Mouse (Mus musculus): ENCODE measurements around the gene Ankrd22. TPM values are rescaled to one million over a fixed set of nuclear protein-coding genes. Genes with fewer than 3 reads are reported as not detected.

Gene Ankrd22
- polyA plus RNA-seq, 1 experiment from 2014 or later: 11.1 TPM

DNA sequence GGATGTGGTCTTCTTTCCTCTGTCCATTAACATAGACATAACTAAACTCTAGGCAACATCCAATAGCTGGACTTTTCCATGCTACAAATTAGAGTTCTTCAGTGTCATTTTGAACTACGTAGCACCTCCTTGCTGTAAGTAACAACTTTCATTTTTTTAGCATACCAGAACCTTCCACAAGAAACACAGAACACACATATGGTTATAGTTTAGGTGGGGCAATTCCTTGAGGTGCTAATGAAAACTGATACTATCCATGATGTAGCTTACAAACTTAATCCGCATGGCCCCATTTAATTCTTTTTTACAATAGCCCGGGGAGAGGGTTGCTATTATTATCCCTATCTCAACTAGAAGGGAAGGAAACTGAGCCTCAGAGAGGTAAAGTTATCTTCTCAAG lies 8.2 kb upstream of the Ankrd22 start:
- ATAC-seq (ENCODE audit: insufficient number of reproducible peaks, low FRiP score, low TSS enrichment, low read depth): no peak
- Histone ChIP-seq H3K9me3 (no peaks in the 10 kb centered on the region), H3K9ac (no peak overlapping the region), H3K36me3 (no peaks in the 10 kb centered on the region), H3K27ac (no peak overlapping the region), H3K27me3 (no peaks in the 10 kb centered on the region), H3K4me3 (no peak overlapping the region), H3K4me2 (no peak overlapping the region), H3K4me1 (no peaks in the 10 kb centered on the region)
- 33% methylated on average over 3 of the region's 3 CpGs for WGBS

DNA sequence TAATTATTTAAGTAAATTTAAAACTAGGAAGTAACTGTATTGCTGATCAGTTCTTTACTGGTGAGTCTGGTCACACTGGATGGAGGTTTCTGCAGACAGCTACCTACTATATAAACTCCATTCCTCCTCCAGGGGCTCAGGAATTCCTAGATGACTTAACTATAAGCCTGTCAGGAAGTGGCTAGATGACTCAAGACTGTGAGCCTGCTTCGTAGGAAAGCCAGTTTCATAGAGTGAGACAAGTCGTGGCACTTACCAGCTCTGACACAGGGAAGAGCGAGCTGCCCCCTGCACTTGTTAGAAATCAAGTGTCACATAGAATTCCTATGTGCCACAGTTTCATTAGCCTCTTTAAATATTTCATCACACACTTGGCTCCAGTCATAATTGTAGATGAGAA lies 5.3 kb upstream of the Ankrd22 start:
- H3K27ac ChIP-seq: no peak overlapping the region
- 41% methylated on average over 3 of the region's 3 CpGs for WGBS
- H3K27me3 ChIP-seq: no peaks in the 10 kb centered on the region

DNA sequence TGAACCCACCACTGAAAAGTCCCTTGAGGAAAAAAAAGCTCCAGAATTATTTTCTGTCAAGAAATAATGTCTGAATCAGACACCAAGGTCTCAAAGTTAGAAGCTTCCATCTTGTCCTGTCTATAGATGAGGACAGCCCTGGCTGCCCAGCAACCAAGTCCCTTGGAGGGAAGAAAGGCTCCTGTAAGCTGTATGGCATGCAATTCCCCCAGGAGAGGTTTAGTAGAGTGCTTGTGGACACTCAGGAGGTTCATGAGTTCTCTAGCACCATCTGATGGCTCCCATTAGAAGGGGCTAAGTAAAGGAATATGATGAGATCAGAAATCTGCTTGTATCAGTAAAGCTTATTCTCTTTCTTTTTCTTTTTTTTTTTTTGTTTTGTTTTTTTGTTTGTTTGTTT lies 3.3 kb upstream of the Ankrd22 start:
- no peaks in the 10 kb centered on the region for H3K27me3 ChIP-seq
- H3K36me3 ChIP-seq: no peaks in the 10 kb centered on the region
- ATAC-seq (ENCODE audit: insufficient number of reproducible peaks, low FRiP score, low TSS enrichment, low read depth): no peak
- H3K9me3 ChIP-seq: no peaks in the 10 kb centered on the region
- no peak overlapping the region for H3K9ac ChIP-seq
- H3K27ac ChIP-seq: no peak overlapping the region
- H3K4me1 ChIP-seq: no peaks in the 10 kb centered on the region
- H3K4me3 ChIP-seq: no peak overlapping the region
- H3K4me2 ChIP-seq: no peak overlapping the region

More for the DNA sequence above, 5.3 kb upstream of the Ankrd22 start:
- no peak overlapping the region for H3K4me3 ChIP-seq
- H3K36me3 ChIP-seq: no peaks in the 10 kb centered on the region
- no peak for ATAC-seq (ENCODE audit: insufficient number of reproducible peaks, low FRiP score, low TSS enrichment, low read depth)
- no peak overlapping the region for H3K9ac ChIP-seq
- no peak overlapping the region for H3K4me2 ChIP-seq
- no peaks in the 10 kb centered on the region for H3K4me1 ChIP-seq
- H3K9me3 ChIP-seq: no peaks in the 10 kb centered on the region

DNA sequence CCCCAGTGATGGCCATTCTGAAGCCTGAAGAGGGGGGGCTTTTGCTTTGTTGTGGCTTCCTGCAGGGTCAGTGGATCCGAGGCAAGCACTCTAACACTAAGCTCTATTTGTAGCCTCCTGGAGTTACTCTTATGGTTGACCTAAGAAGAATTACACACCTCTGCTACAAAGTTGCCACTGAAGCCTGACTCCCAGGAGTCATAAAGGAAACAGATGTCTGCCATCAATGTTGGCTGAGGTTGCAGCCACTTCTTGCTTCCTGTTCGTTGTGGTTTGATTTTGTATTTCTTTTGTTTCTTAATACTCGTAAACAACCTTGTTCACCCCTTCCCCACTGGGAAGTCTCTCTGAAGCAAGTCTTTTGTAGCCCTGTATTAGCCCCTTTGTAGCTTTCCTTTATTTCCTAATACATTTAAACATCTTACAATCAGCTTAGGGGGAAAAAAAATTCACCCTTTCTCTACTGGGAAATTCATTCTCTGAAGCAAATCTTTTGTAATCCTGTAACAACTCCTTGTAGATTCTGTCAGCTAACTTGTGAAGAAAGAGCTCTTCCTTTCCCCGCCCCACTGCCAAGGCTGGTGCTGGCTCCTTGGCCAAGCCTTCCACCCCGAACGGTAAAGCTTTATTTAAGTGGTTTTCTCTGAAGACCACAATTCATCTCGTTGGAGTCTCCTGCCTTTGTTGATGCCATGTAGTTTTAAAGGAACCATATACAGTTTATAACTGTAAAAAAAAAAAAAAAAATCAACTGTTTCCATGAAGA lies 2.2 kb upstream of the Ankrd22 start:
- H3K36me3 ChIP-seq: no peaks in the 10 kb centered on the region
- no peak overlapping the region for H3K4me3 ChIP-seq
- no peak for ATAC-seq (ENCODE audit: insufficient number of reproducible peaks, low FRiP score, low TSS enrichment, low read depth)
- H3K27me3 ChIP-seq: no peaks in the 10 kb centered on the region
- H3K9ac ChIP-seq: no peak overlapping the region
- H3K4me2 ChIP-seq: no peak overlapping the region
- no peaks in the 10 kb centered on the region for H3K4me1 ChIP-seq
- WGBS: 46% methylated on average over 7 of the region's 7 CpGs
- H3K27ac ChIP-seq: no peak overlapping the region
- H3K9me3 ChIP-seq: no peaks in the 10 kb centered on the region

DNA sequence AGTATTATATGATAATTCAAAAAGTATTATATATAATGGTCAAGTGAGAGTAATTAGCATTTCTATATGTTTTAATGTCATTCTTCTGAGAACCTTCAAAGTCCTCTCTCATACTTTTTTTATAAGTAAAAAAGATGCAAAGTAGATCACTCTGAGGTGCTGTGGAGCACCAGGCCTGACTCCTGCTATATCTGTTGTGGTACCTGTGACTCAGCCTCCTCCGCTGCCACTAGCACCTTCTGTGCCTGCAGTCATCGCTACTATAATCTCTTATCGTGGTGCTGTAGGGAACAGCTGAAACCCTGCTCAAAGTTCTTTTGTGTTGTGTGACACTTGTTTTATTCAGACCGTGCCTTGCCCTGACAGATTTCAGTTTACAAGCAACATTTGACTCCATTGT lies 533 bp upstream of the Ankrd22 start:
- no peak overlapping the region for H3K4me3 ChIP-seq
- no peaks in the 10 kb centered on the region for H3K36me3 ChIP-seq
- H3K9me3 ChIP-seq: no peaks in the 10 kb centered on the region
- H3K27ac ChIP-seq: no peak overlapping the region
- 66% methylated on average over 4 of the region's 4 CpGs for WGBS
- ATAC-seq (ENCODE audit: insufficient number of reproducible peaks, low FRiP score, low TSS enrichment, low read depth): no peak
- H3K9ac ChIP-seq: no peak overlapping the region
- no peaks in the 10 kb centered on the region for H3K27me3 ChIP-seq
- no peaks in the 10 kb centered on the region for H3K4me1 ChIP-seq
- no peak overlapping the region for H3K4me2 ChIP-seq

DNA sequence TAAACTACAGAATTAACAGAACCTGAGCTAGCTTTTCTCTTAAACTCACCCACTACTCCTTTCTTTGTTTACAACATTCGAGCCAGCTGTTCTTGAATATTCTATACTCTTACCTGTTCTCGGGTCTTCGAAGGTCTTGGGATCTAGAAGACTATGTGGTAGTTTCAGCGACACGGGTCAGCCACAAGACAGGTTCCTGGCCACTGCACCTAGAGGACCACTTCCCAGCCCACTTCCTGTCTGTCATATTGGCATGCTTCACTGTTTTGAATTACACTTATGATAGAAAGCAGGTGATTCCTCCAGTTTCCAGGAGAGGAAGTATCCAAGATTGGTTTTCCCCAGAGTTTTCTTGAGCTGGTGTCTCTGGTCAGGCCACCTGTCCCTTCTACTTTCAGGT lies 3.2 kb downstream of the Ankrd22 start:
- WGBS: 84% methylated on average over 5 of the region's 5 CpGs
- no peak overlapping the region for H3K27ac ChIP-seq
- H3K4me2 ChIP-seq: no peak overlapping the region
- no peaks in the 10 kb centered on the region for H3K36me3 ChIP-seq
- no peaks in the 10 kb centered on the region for H3K9me3 ChIP-seq
- no peak for ATAC-seq (ENCODE audit: insufficient number of reproducible peaks, low FRiP score, low TSS enrichment, low read depth)
- H3K4me3 ChIP-seq: no peak overlapping the region
- H3K27me3 ChIP-seq: no peaks in the 10 kb centered on the region
- no peak overlapping the region for H3K9ac ChIP-seq
- H3K4me1 ChIP-seq: no peaks in the 10 kb centered on the region

DNA sequence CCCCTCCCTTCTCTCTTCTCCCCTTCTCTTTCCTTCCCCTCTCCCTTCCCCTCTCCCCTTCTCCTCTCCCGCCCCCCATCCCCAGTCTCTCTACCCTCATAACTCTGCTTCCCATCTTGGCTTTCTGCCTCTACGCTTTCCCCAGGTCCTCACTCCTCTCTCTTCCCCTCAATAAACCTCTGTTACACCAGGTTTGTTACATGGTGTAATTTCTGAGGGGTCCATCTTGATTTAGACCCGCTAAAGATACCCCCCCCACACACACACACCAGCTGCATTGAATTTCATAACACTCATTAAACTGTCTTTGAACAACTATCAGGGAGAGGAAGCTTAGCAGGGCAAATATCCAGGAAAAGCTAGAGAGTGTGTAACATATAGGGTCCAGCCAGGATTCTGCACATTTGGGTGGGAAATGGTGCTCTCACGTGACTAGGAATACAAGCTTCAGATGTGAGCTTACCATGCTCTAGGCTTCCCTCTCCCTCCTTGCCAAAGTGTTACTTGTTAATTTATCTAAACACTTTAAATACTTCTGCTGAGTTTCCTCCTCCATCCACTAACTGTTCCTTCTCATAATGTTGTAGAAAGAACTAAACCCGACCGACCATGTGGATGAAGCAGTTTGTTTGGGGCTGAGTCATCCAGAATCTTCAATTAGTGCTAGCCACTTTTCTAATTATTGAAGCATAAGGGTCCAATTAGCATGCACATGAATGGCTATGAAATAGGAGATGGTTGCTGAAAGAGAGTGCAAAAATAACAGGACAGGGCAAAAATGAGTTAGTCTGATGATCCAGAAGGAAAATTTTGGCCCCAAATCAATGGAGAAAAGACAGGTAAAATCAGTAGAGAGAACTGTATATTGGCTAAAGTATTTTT lies 12.3 kb downstream of the Ankrd22 start:
- Histone ChIP-seq H3K36me3 (no peaks in the 10 kb centered on the region), H3K4me2 (no peak overlapping the region), H3K4me1 (no peaks in the 10 kb centered on the region), H3K27ac (no peak overlapping the region), H3K4me3 (no peak overlapping the region), H3K27me3 (no peaks in the 10 kb centered on the region), H3K9me3 (no peaks in the 10 kb centered on the region), H3K9ac (no peak overlapping the region)
- peak; percentile 44; the same call in 1 of the 2 replicates for ATAC-seq (ENCODE audit: insufficient number of reproducible peaks, low FRiP score, low TSS enrichment, low read depth)
- 32% methylated on average over 6 of the region's 6 CpGs for WGBS

DNA sequence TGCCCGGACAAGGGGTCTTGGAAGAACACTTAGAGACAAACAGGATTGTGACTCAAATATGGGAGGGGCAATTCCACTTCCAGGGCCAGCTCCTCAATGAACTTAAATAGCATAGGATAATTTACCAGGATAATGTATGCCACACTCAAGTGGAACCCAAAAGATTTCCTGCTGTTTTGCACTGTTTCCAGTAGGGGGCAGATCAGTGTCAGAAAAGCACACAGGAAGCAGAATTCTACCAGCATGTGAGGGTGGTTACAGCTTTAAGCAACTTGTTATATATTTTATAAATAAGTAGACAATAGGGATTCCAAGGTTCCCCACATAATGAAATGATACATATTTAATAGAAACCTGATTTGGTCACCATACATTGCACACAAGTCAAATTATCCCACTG lies 13.9 kb downstream of the Ankrd22 start:
- Histone ChIP-seq H3K36me3 (no peaks in the 10 kb centered on the region), H3K9ac (no peak overlapping the region), H3K9me3 (no peaks in the 10 kb centered on the region), H3K27me3 (no peaks in the 10 kb centered on the region), H3K4me3 (no peak overlapping the region), H3K4me2 (no peak overlapping the region), H3K27ac (no peak overlapping the region), H3K4me1 (no peaks in the 10 kb centered on the region)
- ATAC-seq (ENCODE audit: insufficient number of reproducible peaks, low FRiP score, low TSS enrichment, low read depth): no peak
- WGBS: 79% methylated on average over 1 of the region's 1 CpGs

DNA sequence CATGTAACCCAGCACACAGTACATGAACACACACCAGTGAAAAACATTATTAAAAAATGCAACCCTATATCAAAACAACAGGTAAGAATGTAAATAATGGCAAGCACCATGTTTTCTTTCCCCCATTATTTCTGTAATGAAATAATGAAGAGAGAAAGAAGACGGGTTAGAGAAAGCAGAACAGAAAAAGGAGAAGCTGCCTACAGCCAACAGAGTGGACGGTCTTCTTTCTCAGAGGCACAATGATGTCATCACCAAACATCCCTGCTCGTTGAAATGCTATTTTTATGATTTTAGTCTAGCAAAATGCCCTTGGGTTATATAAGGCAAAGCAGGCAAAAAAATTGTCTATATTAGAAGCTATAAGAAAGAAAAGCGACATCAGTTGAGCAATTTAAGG lies 17.4 kb downstream of the Ankrd22 start:
- WGBS: 64% methylated on average over 4 of the region's 4 CpGs
- no peaks in the 10 kb centered on the region for H3K36me3 ChIP-seq
- no peak overlapping the region for H3K4me3 ChIP-seq
- H3K9ac ChIP-seq: no peak overlapping the region
- no peak overlapping the region for H3K27ac ChIP-seq
- H3K4me1 ChIP-seq: no peaks in the 10 kb centered on the region
- no peak for ATAC-seq (ENCODE audit: insufficient number of reproducible peaks, low FRiP score, low TSS enrichment, low read depth)
- H3K9me3 ChIP-seq: no peaks in the 10 kb centered on the region
- H3K27me3 ChIP-seq: no peaks in the 10 kb centered on the region
- no peak overlapping the region for H3K4me2 ChIP-seq

DNA sequence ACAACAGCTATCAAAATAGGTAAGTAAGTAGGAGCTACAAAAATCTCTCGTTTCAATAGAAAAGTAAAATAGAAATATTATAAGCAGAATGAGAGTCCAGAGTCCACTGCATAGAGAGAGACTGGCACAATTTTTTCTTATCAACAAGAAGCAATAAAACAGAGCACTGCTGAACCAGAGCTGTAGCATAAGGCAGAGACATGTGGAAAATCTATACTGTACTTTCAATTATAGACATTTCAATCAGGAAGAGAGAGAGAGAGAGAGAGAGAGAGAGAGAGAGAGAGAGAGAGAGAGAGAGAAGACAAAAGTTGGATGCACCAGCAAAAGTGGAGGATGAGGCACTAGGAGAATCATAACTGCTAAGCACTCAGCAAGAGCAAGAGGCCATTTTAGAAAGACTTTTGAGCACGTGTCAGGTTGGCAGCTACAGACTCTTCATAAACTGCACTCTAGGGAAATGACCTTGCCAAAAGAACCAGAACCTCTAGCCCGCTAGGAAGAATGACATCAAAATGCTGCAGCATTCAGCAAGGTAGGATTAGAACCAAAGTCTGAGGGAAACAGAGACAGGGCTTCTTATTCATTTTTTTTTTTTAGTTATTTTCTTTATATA lies 26.3 kb downstream of the Ankrd22 start:
- 60% methylated on average over 3 of the region's 3 CpGs for WGBS
- ATAC-seq (ENCODE audit: insufficient number of reproducible peaks, low FRiP score, low TSS enrichment, low read depth): no peak
- H3K27me3 ChIP-seq: no peaks in the 10 kb centered on the region

DNA sequence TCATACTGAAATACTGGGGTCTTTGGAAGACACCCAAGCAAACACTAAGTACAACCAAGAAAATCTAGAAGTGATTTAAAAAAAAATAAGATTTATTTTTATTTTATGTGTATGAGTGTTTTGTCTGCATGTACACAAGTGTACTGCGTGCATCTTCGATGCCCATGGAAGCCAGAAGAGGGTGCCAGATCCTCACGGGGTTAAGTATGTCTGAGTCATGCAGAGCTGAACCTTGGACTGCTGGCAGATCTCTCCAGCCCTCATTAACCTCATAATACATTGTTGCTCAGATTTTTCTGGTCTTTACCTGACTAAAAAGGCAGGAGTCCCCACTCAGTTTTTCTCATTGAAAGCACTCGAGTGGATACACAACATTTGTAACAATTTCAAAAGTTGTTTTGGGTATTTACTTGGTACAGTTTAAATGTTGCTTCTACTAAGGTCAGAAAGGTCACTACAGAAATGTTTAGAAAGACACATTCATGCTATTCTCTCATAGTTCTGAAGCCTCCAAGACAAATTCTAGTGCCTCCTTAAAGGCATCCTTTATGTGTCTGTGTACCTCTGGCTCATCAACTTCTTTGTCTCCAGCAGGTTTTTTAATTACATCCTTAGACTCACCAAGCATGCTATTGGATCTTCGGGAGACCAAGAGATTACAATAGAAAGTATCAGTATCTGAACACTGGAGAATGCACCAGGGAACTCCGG lies 27.0 kb downstream of the Ankrd22 start:
- Histone ChIP-seq H3K4me1 (no peaks in the 10 kb centered on the region), H3K27ac (no peak overlapping the region), H3K36me3 (no peaks in the 10 kb centered on the region), H3K4me3 (no peak overlapping the region), H3K9me3 (no peaks in the 10 kb centered on the region), H3K27me3 (no peaks in the 10 kb centered on the region), H3K4me2 (no peak overlapping the region), H3K9ac (no peak overlapping the region)
- no peak for ATAC-seq (ENCODE audit: insufficient number of reproducible peaks, low FRiP score, low TSS enrichment, low read depth)
- 87% methylated on average over 6 of the region's 6 CpGs for WGBS

More for the DNA sequence above, 26.3 kb downstream of the Ankrd22 start:
- H3K4me1 ChIP-seq: no peaks in the 10 kb centered on the region
- no peaks in the 10 kb centered on the region for H3K9me3 ChIP-seq
- no peaks in the 10 kb centered on the region for H3K36me3 ChIP-seq
- no peak overlapping the region for H3K4me2 ChIP-seq
- no peak overlapping the region for H3K27ac ChIP-seq
- no peak overlapping the region for H3K4me3 ChIP-seq
- H3K9ac ChIP-seq: no peak overlapping the region

Measured in limb, embryonic 15.5 days (tissue).